Mouse (Mus musculus): ENCODE results near the gene Gcdh. TPM values are rescaled to one million over a fixed set of nuclear protein-coding genes. Genes with fewer than 3 reads are reported as not detected.

Gcdh gene
- total and polyA plus RNA-seq, 2 experiments from 2014 or later, result 33.5 to 45.5 TPM

DNA sequence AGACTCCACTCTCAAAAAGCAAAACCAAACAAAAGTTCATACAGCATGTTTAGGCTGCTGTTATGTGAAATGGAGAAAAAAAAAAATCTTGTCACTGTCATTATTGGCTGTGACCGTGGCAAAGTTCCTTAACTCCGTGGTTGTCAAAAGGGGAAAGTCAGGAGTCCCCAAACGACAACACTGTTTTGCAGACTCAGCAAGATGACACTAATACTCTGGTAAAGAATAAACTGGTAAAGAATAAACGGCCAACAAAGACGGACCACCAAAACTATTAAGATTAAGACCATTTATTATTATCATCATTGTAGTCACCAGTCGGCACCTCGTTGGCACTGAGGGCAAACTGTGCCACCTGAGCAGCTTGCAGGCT lies 53.9 kb downstream of the Gcdh start:
- H3K4me1 ChIP-seq (ENCODE audit: control insufficient read depth, insufficient read depth), result peaks cover 9% of the 10 kb centered on the region; the same call in 1 of the 2 replicates
- 5% methylated on average over 7 of the region's 7 CpGs for WGBS

DNA sequence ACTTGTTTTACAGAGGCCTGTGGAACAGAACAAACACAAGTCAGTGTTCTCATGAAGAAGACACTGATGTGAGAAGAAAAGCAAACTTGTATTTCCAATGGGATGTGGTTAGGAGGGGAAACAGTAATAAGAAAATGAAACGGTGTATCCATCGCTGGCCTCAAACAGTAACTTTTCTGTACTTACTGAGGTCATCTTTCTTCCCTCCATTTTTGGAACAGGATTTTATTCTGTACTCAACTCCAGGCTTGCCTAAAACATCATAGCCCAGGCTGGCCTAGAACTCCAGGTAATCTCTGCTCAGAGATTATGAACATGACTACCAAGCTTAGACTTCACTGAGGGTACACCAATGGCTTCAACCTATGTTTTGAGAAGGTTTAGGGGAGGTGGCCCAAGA lies 54.3 kb downstream of the Gcdh start:
- Histone ChIP-seq H3K4me1 (ENCODE audit: control insufficient read depth, insufficient read depth) (peaks cover 8% of the 10 kb centered on the region; the same call in 1 of the 2 replicates), H3K36me3 (replicated peaks; ENCODE audit: control insufficient read depth, insufficient read depth, low read length) (peaks cover 76% of the 10 kb centered on the region), H3K27me3 (ENCODE audit: control insufficient read depth, insufficient read depth, low read length) (no peaks in the 10 kb centered on the region), H3K4me2 (ENCODE audit: low read depth, low read length) (peak overlapping the region; percentile 78), H3K9ac (replicated peaks; ENCODE audit: low read depth, low read length) (peak overlapping the region; percentile 80; the same call in 1 of the 2 replicates), H3K4me3 (ENCODE audit: low read depth, low read length) (peak overlapping the region; percentile 93), H3K9me3 (replicated peaks; ENCODE audit: control insufficient read depth, low read length) (no peaks in the 10 kb centered on the region), H3K27ac (ENCODE audit: low read depth) (peak overlapping the region; percentile 86; the same call in 1 of the 2 replicates)
- WGBS, result 92% methylated on average over 2 of the region's 2 CpGs
- TF ChIP-seq EP300 (IDR thresholded peaks at IDR 0.05; ENCODE audit: low read depth), result no peak
- no peak for TF ChIP-seq CTCF (IDR thresholded peaks at IDR 0.05; ENCODE audit: low read depth)
- DNase-seq (ENCODE audit: low spot score) (no peak), ATAC-seq (ENCODE audit: insufficient read depth, low read depth) (no peak)

More for the DNA sequence above, 53.9 kb downstream of the Gcdh start:
- H3K9ac ChIP-seq (replicated peaks; ENCODE audit: low read depth, low read length), result peak overlapping the region; percentile 80
- no peak for DNase-seq (ENCODE audit: low spot score)
- peaks cover 76% of the 10 kb centered on the region for H3K36me3 ChIP-seq (replicated peaks; ENCODE audit: control insufficient read depth, insufficient read depth, low read length)
- H3K4me3 ChIP-seq (ENCODE audit: low read depth, low read length), result peak overlapping the region; percentile 93
- no peaks in the 10 kb centered on the region for H3K9me3 ChIP-seq (replicated peaks; ENCODE audit: control insufficient read depth, low read length)
- ATAC-seq (ENCODE audit: insufficient read depth, low read depth), result no peak
- H3K27me3 ChIP-seq (ENCODE audit: control insufficient read depth, insufficient read depth, low read length), result no peaks in the 10 kb centered on the region
- peak overlapping the region; percentile 86 for H3K27ac ChIP-seq (ENCODE audit: low read depth)
- peak overlapping the region; percentile 78 for H3K4me2 ChIP-seq (ENCODE audit: low read depth, low read length)
- TF ChIP-seq EP300 (IDR thresholded peaks at IDR 0.05; ENCODE audit: low read depth), result 0 out of 2 replicates have a peak, but pooled peaks have one; percentile 11
- TF ChIP-seq CTCF (IDR thresholded peaks at IDR 0.05; ENCODE audit: low read depth), result no peak

GRCm38 (mm10) chr8:84838513-84838912 lies 55.2 kb downstream of the Gcdh start:
- H3K9ac ChIP-seq (replicated peaks; ENCODE audit: low read depth, low read length), result no peak overlapping the region
- DNase-seq (ENCODE audit: low spot score) (no peak), ATAC-seq (ENCODE audit: insufficient read depth, low read depth) (no peak)
- H3K4me1 ChIP-seq (ENCODE audit: control insufficient read depth, insufficient read depth), result peaks cover 8% of the 10 kb centered on the region; the same call in 1 of the 2 replicates
- H3K9me3 ChIP-seq (replicated peaks; ENCODE audit: control insufficient read depth, low read length), result no peaks in the 10 kb centered on the region
- H3K27me3 ChIP-seq (ENCODE audit: control insufficient read depth, insufficient read depth, low read length), result no peaks in the 10 kb centered on the region
- no peak overlapping the region for H3K27ac ChIP-seq (ENCODE audit: low read depth)
- no peak overlapping the region for H3K4me3 ChIP-seq (ENCODE audit: low read depth, low read length)
- H3K36me3 ChIP-seq (replicated peaks; ENCODE audit: control insufficient read depth, insufficient read depth, low read length), result peaks cover 76% of the 10 kb centered on the region
- no peak for TF ChIP-seq EP300 (IDR thresholded peaks at IDR 0.05; ENCODE audit: low read depth)
- TF ChIP-seq CTCF (IDR thresholded peaks at IDR 0.05; ENCODE audit: low read depth), result no peak
- no peak overlapping the region for H3K4me2 ChIP-seq (ENCODE audit: low read depth, low read length)
- 81% methylated on average over 5 of the region's 5 CpGs for WGBS

DNA sequence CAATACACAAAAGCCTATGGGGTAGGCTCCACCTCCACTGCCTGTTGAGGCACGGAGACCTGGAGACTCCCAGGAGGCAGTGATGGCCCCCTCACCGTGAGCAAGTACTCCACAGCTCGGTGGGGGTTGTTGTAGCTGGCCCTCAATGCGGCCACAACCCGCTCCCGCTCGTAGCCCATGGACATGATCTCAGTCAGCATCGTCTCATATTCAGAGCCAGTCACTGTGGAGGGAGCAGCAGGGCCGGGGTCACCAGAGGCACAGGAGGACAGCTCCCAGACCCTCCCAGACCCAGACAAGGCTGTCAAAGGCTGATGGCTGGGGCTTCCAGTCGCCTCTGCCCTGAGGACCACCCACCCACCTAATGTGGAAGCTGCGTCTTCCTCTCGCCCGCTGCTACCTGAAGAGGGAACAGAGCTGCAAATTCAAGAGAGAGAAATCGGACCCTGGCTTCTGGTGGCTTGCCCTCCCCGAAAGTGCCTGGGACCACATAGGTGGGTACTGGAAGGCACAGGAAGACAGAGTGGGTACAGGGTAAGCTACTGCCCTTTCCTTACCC lies 55.7 kb downstream of the Gcdh start:
- H3K4me2 ChIP-seq (ENCODE audit: low read depth, low read length), result no peak overlapping the region
- TF ChIP-seq CTCF (IDR thresholded peaks at IDR 0.05; ENCODE audit: low read depth) (no peak), EP300 (IDR thresholded peaks at IDR 0.05; ENCODE audit: low read depth) (no peak)
- H3K36me3 ChIP-seq (replicated peaks; ENCODE audit: control insufficient read depth, insufficient read depth, low read length), result peaks cover 71% of the 10 kb centered on the region
- no peaks in the 10 kb centered on the region for H3K9me3 ChIP-seq (replicated peaks; ENCODE audit: control insufficient read depth, low read length)
- H3K4me3 ChIP-seq (ENCODE audit: low read depth, low read length), result no peak overlapping the region
- DNase-seq (ENCODE audit: low spot score) (no peak), ATAC-seq (ENCODE audit: insufficient read depth, low read depth) (no peak)
- no peak overlapping the region for H3K27ac ChIP-seq (ENCODE audit: low read depth)
- no peaks in the 10 kb centered on the region for H3K27me3 ChIP-seq (ENCODE audit: control insufficient read depth, insufficient read depth, low read length)
- peaks cover 10% of the 10 kb centered on the region for H3K4me1 ChIP-seq (ENCODE audit: control insufficient read depth, insufficient read depth)
- no peak overlapping the region for H3K9ac ChIP-seq (replicated peaks; ENCODE audit: low read depth, low read length)
- WGBS, result 88% methylated on average over 15 of the region's 15 CpGs

DNA sequence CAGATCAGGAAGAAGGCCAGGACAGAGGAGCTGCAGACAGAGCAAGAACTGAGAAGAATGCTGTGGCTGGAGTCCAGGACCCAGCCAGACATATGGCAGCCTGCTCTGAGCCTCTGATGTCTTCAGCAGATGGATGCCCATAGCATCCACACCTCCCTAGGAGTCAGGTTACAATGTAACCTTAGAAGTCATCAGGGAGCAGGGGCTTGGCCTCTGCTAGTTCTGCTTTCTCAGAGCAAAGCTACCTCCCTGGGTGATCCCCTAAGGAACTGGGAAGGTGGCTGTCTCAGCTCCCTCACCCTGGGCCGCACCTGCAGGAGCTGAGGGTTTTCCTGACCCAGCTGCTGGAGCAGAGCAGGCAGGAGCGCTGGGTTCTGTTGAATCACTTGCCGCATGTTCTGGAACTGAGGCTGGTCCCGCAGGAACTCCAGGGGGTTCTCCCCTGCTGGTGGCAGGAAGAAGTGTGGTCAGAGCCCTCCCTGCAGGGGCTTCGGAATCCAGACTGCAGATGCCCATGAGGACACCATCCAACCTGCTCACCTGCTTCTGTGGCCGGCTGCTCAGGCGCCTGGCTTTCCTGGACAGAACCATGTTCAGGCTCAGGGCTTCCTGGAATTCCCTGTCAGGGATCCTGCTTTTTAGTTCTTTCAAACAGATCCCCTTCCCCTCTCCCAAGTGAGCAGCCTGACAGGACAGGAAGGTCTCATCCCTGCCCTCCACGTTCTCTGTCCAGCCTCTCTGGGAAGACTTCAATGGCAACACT lies 56.4 kb downstream of the Gcdh start:
- H3K4me1 ChIP-seq (ENCODE audit: control insufficient read depth, insufficient read depth), result peaks cover 15% of the 10 kb centered on the region
- no peaks in the 10 kb centered on the region for H3K9me3 ChIP-seq (replicated peaks; ENCODE audit: control insufficient read depth, low read length)
- peaks cover 64% of the 10 kb centered on the region for H3K36me3 ChIP-seq (replicated peaks; ENCODE audit: control insufficient read depth, insufficient read depth, low read length)
- ATAC-seq (ENCODE audit: insufficient read depth, low read depth), result no peak
- TF ChIP-seq EP300 (IDR thresholded peaks at IDR 0.05; ENCODE audit: low read depth) (no peak), CTCF (IDR thresholded peaks at IDR 0.05; ENCODE audit: low read depth) (no peak)
- no peak overlapping the region for H3K9ac ChIP-seq (replicated peaks; ENCODE audit: low read depth, low read length)
- no peak for DNase-seq (ENCODE audit: low spot score)
- no peak overlapping the region for H3K4me2 ChIP-seq (ENCODE audit: low read depth, low read length)
- H3K4me3 ChIP-seq (ENCODE audit: low read depth, low read length), result no peak overlapping the region
- 65% methylated on average over 8 of the region's 8 CpGs for WGBS
- no peak overlapping the region for H3K27ac ChIP-seq (ENCODE audit: low read depth)
- no peaks in the 10 kb centered on the region for H3K27me3 ChIP-seq (ENCODE audit: control insufficient read depth, insufficient read depth, low read length)

Small RNA genes lying within 50 kb of the gene (microRNA-seq; reads per million reads assigned to microRNA genes)
- gene Gm24197 (not detected), gene Mir7069 (1.8 reads per million, percentile 2 among the genes with 10 or more reads in this experiment)

Other genes starting within 250 kb of the Gcdh start
Only the 30 nearest of the 32 such genes appear.
- gene Trmt1, start 207.6 kb downstream of the Gcdh start, total RNA-seq (2014; rRNA removed; ENCODE audit: low replicate concordance), result 98.3 and 116 TPM in 2 replicates
- 28.4 and 29.5 TPM in 2 replicates for gene Trmt1, start 207.6 kb downstream of the Gcdh start, polyA plus RNA-seq (2015; fragmentation: Nextera tagmentation; extraction: Ambion mirVana)
- 68.0 and 83.6 TPM in 2 replicates for gene Nacc1, start 206.1 kb downstream of the Gcdh start, total RNA-seq (2014; rRNA removed; ENCODE audit: low replicate concordance)
- gene Nacc1, start 206.1 kb downstream of the Gcdh start, polyA plus RNA-seq (2015; fragmentation: Nextera tagmentation; extraction: Ambion mirVana), result 6.2 and 6.9 TPM in 2 replicates
- gene Lyl1, start 192.5 kb downstream of the Gcdh start, total RNA-seq (2014; rRNA removed; ENCODE audit: low replicate concordance), result 4.4 and 4.8 TPM in 2 replicates
- gene Lyl1, start 192.5 kb downstream of the Gcdh start, polyA plus RNA-seq (2015; fragmentation: Nextera tagmentation; extraction: Ambion mirVana), result 8.7 and 9.8 TPM in 2 replicates
- 1.0 TPM in 1 of 2 replicates, not detected in the other for gene G430095P16Rik, start 170.9 kb downstream of the Gcdh start, total RNA-seq (2014; rRNA removed; ENCODE audit: low replicate concordance)
- 3.0 and 3.1 TPM in 2 replicates for gene G430095P16Rik, start 170.9 kb downstream of the Gcdh start, polyA plus RNA-seq (2015; fragmentation: Nextera tagmentation; extraction: Ambion mirVana)
- gene Nfix, start 93.6 kb downstream of the Gcdh start, total RNA-seq (2014; rRNA removed; ENCODE audit: low replicate concordance), result 41.9 and 48.5 TPM in 2 replicates
- gene Nfix, start 93.6 kb downstream of the Gcdh start, polyA plus RNA-seq (2015; fragmentation: Nextera tagmentation; extraction: Ambion mirVana), result 18.2 TPM in 2 replicates
- gene Dand5, start 71.1 kb downstream of the Gcdh start, total RNA-seq (2014; rRNA removed; ENCODE audit: low replicate concordance), result 2.1 and 15.4 TPM in 2 replicates
- gene Dand5, start 71.1 kb downstream of the Gcdh start, polyA plus RNA-seq (2015; fragmentation: Nextera tagmentation; extraction: Ambion mirVana), result 6.2 and 8.0 TPM in 2 replicates
- 47.1 and 49.8 TPM in 2 replicates for gene Gadd45gip1, start 62.4 kb downstream of the Gcdh start, total RNA-seq (2014; rRNA removed; ENCODE audit: low replicate concordance)
- gene Gadd45gip1, start 62.4 kb downstream of the Gcdh start, polyA plus RNA-seq (2015; fragmentation: Nextera tagmentation; extraction: Ambion mirVana), result 48.1 and 50.0 TPM in 2 replicates
- gene Rad23a, start 53.3 kb downstream of the Gcdh start, total RNA-seq (2014; rRNA removed; ENCODE audit: low replicate concordance), result 89.2 and 126 TPM in 2 replicates
- 111 and 125 TPM in 2 replicates for gene Rad23a, start 53.3 kb downstream of the Gcdh start, polyA plus RNA-seq (2015; fragmentation: Nextera tagmentation; extraction: Ambion mirVana)
- gene Calr, start 47.0 kb downstream of the Gcdh start, total RNA-seq (2014; rRNA removed; ENCODE audit: low replicate concordance), result 211 and 235 TPM in 2 replicates
- 201 and 266 TPM in 2 replicates for gene Calr, start 47.0 kb downstream of the Gcdh start, polyA plus RNA-seq (2015; fragmentation: Nextera tagmentation; extraction: Ambion mirVana)
- 38.6 and 40.0 TPM in 2 replicates for gene Farsa, start 36.9 kb downstream of the Gcdh start, total RNA-seq (2014; rRNA removed; ENCODE audit: low replicate concordance)
- gene Farsa, start 36.9 kb downstream of the Gcdh start, polyA plus RNA-seq (2015; fragmentation: Nextera tagmentation; extraction: Ambion mirVana), result 36.3 and 38.3 TPM in 2 replicates
- gene Syce2, start 21.8 kb downstream of the Gcdh start, total RNA-seq (2014; rRNA removed; ENCODE audit: low replicate concordance), result 0.15 and 1.7 TPM in 2 replicates
- 9.7 and 11.8 TPM in 2 replicates for gene Syce2, start 21.8 kb downstream of the Gcdh start, polyA plus RNA-seq (2015; fragmentation: Nextera tagmentation; extraction: Ambion mirVana)
- not detected in 2 replicates for gene Klf1, start 8.0 kb upstream of the Gcdh start, total RNA-seq (2014; rRNA removed; ENCODE audit: low replicate concordance)
- 0.27 and 0.56 TPM in 2 replicates for gene Klf1, start 8.0 kb upstream of the Gcdh start, polyA plus RNA-seq (2015; fragmentation: Nextera tagmentation; extraction: Ambion mirVana)
- gene Dnase2a, start 14.6 kb upstream of the Gcdh start, total RNA-seq (2014; rRNA removed; ENCODE audit: low replicate concordance), result 6.0 and 11.0 TPM in 2 replicates
- 4.6 and 5.6 TPM in 2 replicates for gene Dnase2a, start 14.6 kb upstream of the Gcdh start, polyA plus RNA-seq (2015; fragmentation: Nextera tagmentation; extraction: Ambion mirVana)
- gene Mast1, start 43.4 kb upstream of the Gcdh start, total RNA-seq (2014; rRNA removed; ENCODE audit: low replicate concordance), result 0.08 TPM in 1 of 2 replicates, not detected in the other
- 0.05 TPM in 1 of 2 replicates, not detected in the other for gene Mast1, start 43.4 kb upstream of the Gcdh start, polyA plus RNA-seq (2015; fragmentation: Nextera tagmentation; extraction: Ambion mirVana)
- gene Rtbdn, start 53.1 kb upstream of the Gcdh start, total RNA-seq (2014; rRNA removed; ENCODE audit: low replicate concordance), result not detected in 2 replicates
- 0.10 TPM in 1 of 2 replicates, not detected in the other for gene Rtbdn, start 53.1 kb upstream of the Gcdh start, polyA plus RNA-seq (2015; fragmentation: Nextera tagmentation; extraction: Ambion mirVana)
- gene Gm49661, start 75.5 kb upstream of the Gcdh start, total RNA-seq (2014; rRNA removed; ENCODE audit: low replicate concordance), result not detected in 2 replicates
- gene Gm49661, start 75.5 kb upstream of the Gcdh start, polyA plus RNA-seq (2015; fragmentation: Nextera tagmentation; extraction: Ambion mirVana), result not detected in 2 replicates
- 647 and 809 TPM in 2 replicates for gene Prdx2, start 75.7 kb upstream of the Gcdh start, total RNA-seq (2014; rRNA removed; ENCODE audit: low replicate concordance)
- gene Prdx2, start 75.7 kb upstream of the Gcdh start, polyA plus RNA-seq (2015; fragmentation: Nextera tagmentation; extraction: Ambion mirVana), result 758 and 782 TPM in 2 replicates
- 57.9 and 76.4 TPM in 2 replicates for gene Rnaseh2a, start 75.8 kb upstream of the Gcdh start, total RNA-seq (2014; rRNA removed; ENCODE audit: low replicate concordance)
- gene Rnaseh2a, start 75.8 kb upstream of the Gcdh start, polyA plus RNA-seq (2015; fragmentation: Nextera tagmentation; extraction: Ambion mirVana), result 52.6 and 57.3 TPM in 2 replicates
- gene Junb, start 84.8 kb upstream of the Gcdh start, total RNA-seq (2014; rRNA removed; ENCODE audit: low replicate concordance), result 28.9 and 39.6 TPM in 2 replicates
- gene Junb, start 84.8 kb upstream of the Gcdh start, polyA plus RNA-seq (2015; fragmentation: Nextera tagmentation; extraction: Ambion mirVana), result 10.3 and 13.0 TPM in 2 replicates
- gene Hook2, start 96.7 kb upstream of the Gcdh start, total RNA-seq (2014; rRNA removed; ENCODE audit: low replicate concordance), result 1.9 and 4.8 TPM in 2 replicates
- 3.5 and 4.7 TPM in 2 replicates for gene Hook2, start 96.7 kb upstream of the Gcdh start, polyA plus RNA-seq (2015; fragmentation: Nextera tagmentation; extraction: Ambion mirVana)
- gene Best2, start 120.6 kb upstream of the Gcdh start, total RNA-seq (2014; rRNA removed; ENCODE audit: low replicate concordance), result not detected in 2 replicates
- gene Best2, start 120.6 kb upstream of the Gcdh start, polyA plus RNA-seq (2015; fragmentation: Nextera tagmentation; extraction: Ambion mirVana), result not detected in 2 replicates
- gene Asna1, start 131.4 kb upstream of the Gcdh start, total RNA-seq (2014; rRNA removed; ENCODE audit: low replicate concordance), result 134 and 152 TPM in 2 replicates
- gene Asna1, start 131.4 kb upstream of the Gcdh start, polyA plus RNA-seq (2015; fragmentation: Nextera tagmentation; extraction: Ambion mirVana), result 106 and 110 TPM in 2 replicates
- gene Trir, start 132.9 kb upstream of the Gcdh start, total RNA-seq (2014; rRNA removed; ENCODE audit: low replicate concordance), result 98.5 and 196 TPM in 2 replicates
- 62.4 and 66.5 TPM in 2 replicates for gene Trir, start 132.9 kb upstream of the Gcdh start, polyA plus RNA-seq (2015; fragmentation: Nextera tagmentation; extraction: Ambion mirVana)
- 27.4 and 34.8 TPM in 2 replicates for gene Tnpo2, start 143.0 kb upstream of the Gcdh start, total RNA-seq (2014; rRNA removed; ENCODE audit: low replicate concordance)
- 11.5 and 13.0 TPM in 2 replicates for gene Tnpo2, start 143.0 kb upstream of the Gcdh start, polyA plus RNA-seq (2015; fragmentation: Nextera tagmentation; extraction: Ambion mirVana)
- gene Fbxw9, start 166.1 kb upstream of the Gcdh start, total RNA-seq (2014; rRNA removed; ENCODE audit: low replicate concordance), result 29.1 and 32.6 TPM in 2 replicates
- gene Fbxw9, start 166.1 kb upstream of the Gcdh start, polyA plus RNA-seq (2015; fragmentation: Nextera tagmentation; extraction: Ambion mirVana), result 16.2 and 16.5 TPM in 2 replicates
- not detected in 2 replicates for gene Gm5741, start 174.1 kb upstream of the Gcdh start, total RNA-seq (2014; rRNA removed; ENCODE audit: low replicate concordance)
- not detected in 2 replicates for gene Gm5741, start 174.1 kb upstream of the Gcdh start, polyA plus RNA-seq (2015; fragmentation: Nextera tagmentation; extraction: Ambion mirVana)
- 25.9 and 48.2 TPM in 2 replicates for gene Dhps, start 177.8 kb upstream of the Gcdh start, total RNA-seq (2014; rRNA removed; ENCODE audit: low replicate concordance)
- 45.0 and 48.3 TPM in 2 replicates for gene Dhps, start 177.8 kb upstream of the Gcdh start, polyA plus RNA-seq (2015; fragmentation: Nextera tagmentation; extraction: Ambion mirVana)
- 101 and 116 TPM in 2 replicates for gene Wdr83os, start 186.8 kb upstream of the Gcdh start, total RNA-seq (2014; rRNA removed; ENCODE audit: low replicate concordance)
- 99.8 and 103 TPM in 2 replicates for gene Wdr83os, start 186.8 kb upstream of the Gcdh start, polyA plus RNA-seq (2015; fragmentation: Nextera tagmentation; extraction: Ambion mirVana)
- 16.2 and 31.0 TPM in 2 replicates for gene Wdr83, start 187.4 kb upstream of the Gcdh start, total RNA-seq (2014; rRNA removed; ENCODE audit: low replicate concordance)
- 38.8 and 42.9 TPM in 2 replicates for gene Wdr83, start 187.4 kb upstream of the Gcdh start, polyA plus RNA-seq (2015; fragmentation: Nextera tagmentation; extraction: Ambion mirVana)
- gene Man2b1, start 189.3 kb upstream of the Gcdh start, total RNA-seq (2014; rRNA removed; ENCODE audit: low replicate concordance), result 47.2 and 87.1 TPM in 2 replicates
- 24.0 and 24.9 TPM in 2 replicates for gene Man2b1, start 189.3 kb upstream of the Gcdh start, polyA plus RNA-seq (2015; fragmentation: Nextera tagmentation; extraction: Ambion mirVana)